Mouse (Mus musculus) left cerebral cortex, postnatal 14 days (tissue): Measurements from ENCODE around the gene Crocc2. TPM values are rescaled to one million over a fixed set of nuclear protein-coding genes. Genes with fewer than 3 reads are reported as not detected.
"Not testable (repeated sequence)": the region's sequence is repeated elsewhere in the genome, so short reads cannot be mapped to it uniquely, and the experiment has no call there.

ENCODE experiments used
- DNase-seq, 2 experiments: peaks; one replicate each; pipeline ENCODE4 v3.0.0; 2021 to 2022; ENCODE audit warnings: low spot score in 2 of 2, mixed read lengths in 1 of 2
- intact Hi-C: fragments of 180-260 bp; cut with DNase I; formaldehyde crosslinking; loops from one replicate; pipeline ENCODE4 v1.15.1; 2025
- total RNA-seq, 2 experiments: library from RNA; stranded (reverse); gene quantifications; 2 replicates each; pipeline ENCODE4 v1.2.3; 2021

The Crocc2 gene
- total RNA-seq, 2 experiments from 2014 or later, result 0.07 to 0.19 TPM

DNA sequence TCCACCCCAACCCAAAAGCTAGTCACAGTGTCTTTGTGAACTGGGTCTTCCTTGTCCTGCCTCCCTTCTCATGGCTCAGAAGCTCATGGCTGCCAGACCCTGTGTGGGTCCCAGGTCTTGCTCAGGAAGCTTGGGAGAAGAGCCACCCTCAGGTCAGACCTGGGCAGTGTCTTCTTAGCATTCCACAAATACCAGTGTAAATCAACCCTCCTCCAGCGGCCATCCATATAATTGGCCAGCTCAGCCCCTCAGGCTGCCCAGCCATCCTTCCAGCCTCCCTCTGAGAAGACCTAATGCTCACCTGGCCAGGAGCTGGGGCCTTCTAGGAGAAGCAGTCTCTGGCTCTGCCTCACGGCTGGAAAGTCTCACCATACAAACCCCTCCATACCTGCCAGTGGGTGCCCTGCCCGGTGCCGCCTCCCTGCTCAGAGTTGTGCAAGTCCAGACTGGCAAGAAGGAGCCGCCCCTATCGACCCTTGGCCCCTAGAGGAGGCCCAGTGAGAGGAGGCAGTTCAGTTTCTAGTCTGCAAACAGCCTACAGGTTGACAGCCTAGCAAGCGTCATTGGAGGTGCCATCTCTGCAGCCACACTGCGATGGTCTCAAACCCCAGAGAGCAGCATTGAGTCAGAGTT is 7.9 kb upstream of the Crocc2 start, which contains the start of gene 2310007B03Rik:
2310007B03Rik (minus strand) TSS at position 448 of the 633 bp plus-strand sequence.
- DNase-seq, result no peak
- intact Hi-C loops, result no loop called here

DNA sequence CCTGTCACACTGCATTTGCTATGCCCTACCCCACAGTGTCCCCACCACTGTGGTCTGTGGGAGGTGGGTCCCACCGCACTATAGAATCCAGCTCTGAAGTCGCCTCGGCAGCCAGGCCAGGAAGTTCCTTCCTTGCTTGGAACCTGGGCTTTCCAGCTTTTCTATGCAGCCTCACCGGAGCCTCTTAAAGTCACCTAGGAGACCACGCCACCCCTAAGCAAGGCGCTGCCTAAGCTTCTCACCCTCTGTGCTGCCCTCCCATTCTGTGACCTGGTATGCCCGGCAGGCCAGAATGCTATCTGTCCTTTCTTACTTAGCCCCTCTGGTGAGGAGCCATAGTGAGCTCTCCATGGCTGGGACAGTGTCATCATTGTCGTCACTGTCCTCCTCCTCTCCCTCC is 7.2 kb upstream of the Crocc2 start:
- intact Hi-C loops, result no loop called here

DNA sequence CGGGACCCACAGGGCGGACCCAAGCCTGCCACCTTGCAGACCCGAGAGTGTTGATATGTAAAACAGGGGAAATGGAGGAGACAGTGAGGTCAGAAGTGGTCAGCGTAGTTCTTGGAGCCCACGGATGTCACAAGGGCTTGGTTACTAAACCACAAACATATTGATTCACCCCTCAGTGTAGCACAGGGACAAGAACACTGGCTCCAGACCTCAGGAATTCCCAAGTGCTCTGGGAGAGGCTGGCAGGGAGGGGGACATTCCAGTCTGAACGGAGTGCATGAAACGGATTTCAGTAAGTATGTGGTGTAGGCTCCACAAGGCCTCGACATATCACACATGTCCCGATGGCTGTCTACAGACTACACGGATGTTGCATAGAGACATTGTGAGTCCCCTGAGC is 6.6 kb upstream of the Crocc2 start:
- intact Hi-C loops, result no loop called here

More for the DNA sequence above, 7.2 kb upstream of the Crocc2 start:
- DNase-seq, result no peak

DNA sequence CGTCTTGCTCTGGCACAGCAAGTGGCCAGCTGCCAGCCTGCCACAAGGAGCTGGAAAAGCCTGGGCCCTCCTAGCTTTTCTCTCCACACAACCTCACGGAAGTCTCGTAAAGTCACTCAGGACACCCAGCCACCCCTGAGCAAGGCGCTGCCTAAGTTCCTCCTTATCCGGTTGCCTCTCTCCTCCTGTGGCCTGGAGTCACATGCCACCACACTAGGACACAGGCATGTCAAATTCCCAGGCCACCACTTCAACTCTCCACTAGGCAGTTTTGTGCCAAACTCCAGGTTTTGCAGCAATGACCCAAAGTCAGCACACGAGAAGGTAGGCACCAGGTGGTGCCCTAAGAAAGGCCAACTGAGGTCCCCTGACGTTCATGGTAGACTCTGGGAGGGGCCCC is 5.9 kb upstream of the Crocc2 start:
- intact Hi-C loops, result no loop called here
- DNase-seq, result no peak

More for the DNA sequence above, 6.6 kb upstream of the Crocc2 start:
- no peak for DNase-seq

DNA sequence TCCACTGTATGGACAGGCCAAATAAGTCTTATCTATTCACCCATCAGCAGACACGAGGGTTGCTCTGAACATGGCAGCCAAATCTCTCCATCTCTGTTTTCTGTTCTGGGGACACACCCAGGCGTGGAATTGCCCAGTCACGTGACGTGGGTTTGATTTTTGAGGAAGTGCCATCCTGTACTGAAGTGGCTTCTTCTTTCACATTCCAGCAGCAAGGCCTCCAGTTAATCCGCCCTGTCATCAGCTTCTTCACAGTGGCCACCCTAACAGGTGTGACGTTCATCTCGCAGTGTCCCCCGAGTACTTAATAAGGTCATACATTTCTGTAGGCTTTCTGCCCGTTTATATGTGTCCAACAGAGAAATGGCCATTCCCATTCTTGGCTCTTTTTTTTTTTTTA is 3.1 kb upstream of the Crocc2 start:
- no peak for DNase-seq
- intact Hi-C loops, result no loop called here

DNA sequence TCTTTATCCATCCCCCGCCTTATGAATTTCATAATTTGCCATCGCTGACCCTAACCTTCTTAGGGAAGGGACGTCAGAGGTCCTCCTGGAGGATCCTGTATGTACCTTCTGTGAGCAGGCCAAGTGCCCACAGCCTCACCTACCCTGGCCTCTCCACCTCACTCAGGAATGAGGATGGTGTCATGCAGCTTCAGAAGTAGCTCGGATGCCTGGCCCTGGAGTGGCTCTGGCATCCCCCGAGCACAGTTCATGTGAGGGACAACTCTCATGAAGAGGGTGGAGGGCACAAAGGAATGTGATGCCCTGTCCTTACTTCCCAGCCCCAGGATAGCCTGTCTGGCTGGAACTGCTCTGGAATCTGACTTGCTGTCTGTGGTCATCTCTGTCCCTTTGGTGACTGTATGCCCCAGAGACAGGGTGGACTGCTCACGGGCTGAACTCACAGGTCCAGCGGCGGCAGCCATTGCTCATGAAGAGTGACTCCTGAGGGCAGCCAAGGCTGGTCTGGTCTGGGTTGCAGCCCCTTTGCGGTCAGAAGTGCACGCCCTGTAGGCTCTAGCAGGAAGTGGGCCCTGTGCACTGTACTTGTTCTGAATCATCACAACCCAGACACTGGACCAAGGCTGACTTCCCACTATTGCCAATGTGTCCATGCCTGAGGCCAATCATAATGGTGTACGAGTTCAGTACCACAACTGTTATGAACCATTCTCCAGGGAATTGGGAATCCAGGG is 2.0 kb upstream of the Crocc2 start:
- DNase-seq, result no peak
- intact Hi-C loops, result no loop called here

DNA sequence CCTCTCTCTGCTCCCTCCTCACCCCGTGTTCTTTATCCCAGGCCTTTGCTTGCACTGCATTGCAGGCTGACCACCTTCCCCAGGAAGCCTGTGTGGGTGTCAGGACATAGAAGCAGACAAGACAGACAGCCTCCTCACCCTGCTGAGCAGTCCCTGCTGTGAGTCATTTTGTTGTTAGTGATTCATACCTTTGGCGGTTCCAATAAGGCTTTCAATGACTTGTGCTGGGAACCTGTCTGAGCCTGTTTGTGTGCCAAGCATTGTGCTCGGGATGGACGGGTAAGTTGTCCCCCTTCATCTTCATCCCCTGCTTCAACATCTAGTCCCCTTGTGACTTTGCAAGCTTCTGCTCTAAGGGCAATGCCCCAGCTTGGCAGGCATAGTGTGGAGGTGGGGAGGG is 5.1 kb downstream of the Crocc2 start:
- DNase-seq, result no peak
- intact Hi-C loops, result loop anchor here (5.0 kb wide), 1 partner anchor 134 kb away; the partner anchor contains the start of gene Mterf4

DNA sequence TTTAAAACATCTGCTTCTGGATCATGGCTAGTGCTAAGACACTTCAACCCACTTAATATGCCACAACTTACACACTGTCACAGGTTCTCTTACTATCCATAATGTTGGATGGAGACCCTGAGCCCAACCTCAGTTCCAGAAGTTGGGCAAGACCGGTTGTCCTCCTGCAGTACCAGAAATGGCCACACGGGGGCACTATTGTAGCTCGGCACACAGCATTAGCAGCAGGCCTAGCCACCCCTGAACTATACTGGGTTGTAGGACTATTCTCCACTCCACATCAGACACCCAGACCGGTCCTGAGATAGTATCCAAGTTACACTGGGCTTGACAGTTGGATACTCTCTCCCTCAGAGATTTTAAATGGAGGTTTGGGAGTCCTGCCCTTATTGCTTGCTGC is 5.9 kb downstream of the Crocc2 start:
- intact Hi-C loops, result loop anchor here (5.0 kb wide), 1 partner anchor 133 kb away; the partner anchor contains the start of gene Mterf4
- peak; percentile 74 to 83 for DNase-seq

DNA sequence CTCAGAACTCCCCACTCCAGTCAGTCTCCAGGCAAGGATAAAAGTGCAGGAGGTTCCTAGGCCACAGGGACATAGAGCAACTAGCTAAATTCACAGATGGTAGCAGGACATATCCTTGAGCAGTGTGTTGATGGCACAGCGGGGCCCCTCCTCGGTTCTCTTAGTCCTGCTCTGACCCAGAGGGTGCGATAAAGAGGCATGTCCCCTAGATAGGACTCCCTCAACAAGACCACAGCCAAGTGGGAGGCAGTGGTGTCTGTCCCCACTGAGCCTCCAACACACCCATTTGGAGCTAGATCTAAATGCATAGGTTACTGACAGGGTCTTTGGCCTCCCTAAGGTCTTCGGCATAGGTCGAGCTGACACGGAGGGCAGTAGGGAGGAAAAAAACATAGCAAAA is 7.3 kb downstream of the Crocc2 start:
- DNase-seq, result no peak
- intact Hi-C loops, result loop anchor here (5.0 kb wide), 1 partner anchor 51 kb away; no protein-coding TSS in a partner anchor

DNA sequence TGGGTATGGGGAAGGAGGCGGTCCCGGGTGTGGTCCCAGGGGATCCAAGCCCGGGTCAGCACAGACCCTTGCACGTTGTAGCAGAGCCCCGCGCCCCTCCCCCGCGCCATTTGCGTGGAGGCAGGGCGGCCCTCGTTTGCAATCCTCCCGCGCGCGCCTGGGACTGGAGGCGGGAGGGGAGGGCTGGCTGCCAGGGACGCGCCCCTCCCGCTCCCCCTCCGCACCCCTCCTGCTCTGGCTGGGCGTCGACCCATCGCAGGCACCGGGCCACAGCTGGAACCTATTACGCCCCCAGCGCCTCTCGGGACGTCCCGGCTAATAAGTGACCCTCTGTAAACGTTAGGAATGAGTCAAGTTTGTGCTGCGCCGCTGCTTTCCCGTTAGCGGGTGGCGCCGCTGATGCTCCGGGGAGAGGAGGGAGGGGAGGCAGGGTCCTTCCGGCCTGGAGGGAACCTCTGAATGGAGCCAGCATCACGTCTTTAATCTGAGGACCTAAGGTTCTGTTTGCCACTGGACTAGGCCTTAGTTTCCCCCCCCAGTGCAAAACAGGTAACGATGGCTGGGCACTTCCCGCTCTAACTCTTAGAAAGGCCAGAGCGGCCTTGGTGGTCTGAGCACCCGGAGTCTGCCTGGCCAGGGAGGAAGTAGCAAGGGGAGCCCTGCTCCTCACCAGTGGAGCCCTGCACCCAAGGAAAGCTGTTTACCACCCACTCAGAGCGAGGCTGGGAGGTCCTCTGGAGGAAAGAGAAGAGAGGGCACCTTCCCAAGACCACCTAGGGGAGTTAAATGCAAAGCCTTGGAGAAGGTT is 8.2 kb downstream of the Crocc2 start:
- peak; percentile 41 to 42 for DNase-seq
- intact Hi-C loops, result loop anchor here (5.0 kb wide), 1 partner anchor 51 kb away; no protein-coding TSS in a partner anchor

DNA sequence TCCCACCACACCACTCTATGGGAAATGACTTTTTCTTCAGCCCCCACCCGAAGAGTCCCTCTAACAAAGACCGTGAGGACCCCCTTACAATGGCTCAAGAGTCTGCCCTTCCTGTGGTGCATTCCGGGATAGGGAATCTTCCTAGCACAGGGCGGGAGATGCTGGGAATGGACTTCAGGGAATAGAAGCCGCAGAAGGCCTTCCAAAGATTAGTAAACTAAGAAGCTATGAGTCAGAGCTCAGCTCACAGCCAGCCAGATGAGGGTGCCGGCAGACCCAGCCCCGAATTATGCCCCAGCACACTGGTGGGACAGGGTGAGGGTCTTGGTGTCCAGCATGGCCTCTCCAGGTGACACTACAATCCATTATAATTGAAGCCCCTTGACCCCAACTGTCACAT is 13.8 kb downstream of the Crocc2 start:
- DNase-seq, result no peak
- intact Hi-C loops, result no loop called here

DNA sequence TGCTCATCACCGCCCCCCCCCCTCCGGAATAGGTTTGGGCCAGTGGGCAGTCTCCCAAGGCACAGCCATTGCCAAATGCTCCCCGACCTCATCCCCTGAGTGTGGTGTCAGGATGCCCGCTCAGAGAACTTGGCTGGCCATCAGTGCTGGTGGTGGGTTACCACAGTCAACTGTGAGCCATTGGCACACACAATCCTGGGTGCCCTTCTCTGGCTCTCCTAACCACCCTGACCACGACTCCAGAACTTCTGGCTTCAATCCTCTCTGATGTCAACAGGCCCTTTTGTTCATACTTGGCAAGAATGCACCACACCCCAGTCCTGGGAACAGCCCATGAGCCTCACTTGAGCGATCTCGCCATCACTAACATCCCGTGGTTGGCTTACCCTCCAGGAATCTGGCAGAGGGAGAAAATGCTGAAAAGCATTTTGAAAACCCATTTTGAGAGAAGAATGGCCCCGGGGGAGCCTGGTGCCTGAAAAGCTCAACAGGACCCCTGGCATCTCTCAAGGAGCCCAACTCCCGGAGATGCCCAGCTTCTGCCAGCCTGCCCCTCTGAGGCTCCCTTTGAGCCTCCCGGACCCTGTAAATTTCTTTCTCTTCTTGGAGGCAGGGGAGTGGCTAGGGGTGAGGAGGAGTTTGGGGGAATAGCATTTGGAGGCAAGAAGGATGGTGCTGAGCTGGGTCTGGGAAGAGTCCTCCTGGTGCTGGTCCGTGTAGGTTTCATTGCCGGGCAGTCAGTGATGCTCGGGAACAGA is 15.7 kb downstream of the Crocc2 start:
- intact Hi-C loops, result no loop called here
- peak in 1 of 2 experiments; percentile 7 for DNase-seq

DNA sequence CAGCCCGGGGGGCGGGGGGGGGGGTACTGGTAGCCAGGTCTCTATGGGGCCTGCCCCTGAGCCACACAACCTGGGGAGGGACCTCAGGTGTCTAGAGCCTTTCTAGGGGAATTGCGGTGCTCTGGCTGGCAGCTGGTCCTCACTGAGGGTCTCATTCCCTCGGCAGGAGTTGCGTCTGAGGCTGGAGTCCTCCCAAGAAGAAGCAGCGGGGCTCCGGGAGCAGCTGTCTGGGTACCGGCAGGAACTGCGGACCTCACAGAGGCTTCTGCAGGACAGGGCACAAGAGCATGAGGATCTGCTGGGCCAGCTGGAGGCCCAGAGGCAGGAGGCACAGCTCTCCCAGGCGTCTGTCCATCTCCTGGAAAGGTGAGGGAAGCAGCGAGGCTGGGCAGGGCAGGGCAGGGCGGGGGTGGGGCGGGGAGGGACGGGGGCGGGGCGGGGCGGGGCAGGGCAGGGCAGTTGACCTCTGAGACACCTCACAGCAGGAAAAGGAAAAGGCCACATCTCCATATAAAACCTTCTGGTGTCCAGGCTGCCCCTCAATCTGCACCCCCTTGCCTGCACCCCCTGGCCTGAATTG is 22.3 kb downstream of the Crocc2 start:
- intact Hi-C loops, result no loop called here

DNA sequence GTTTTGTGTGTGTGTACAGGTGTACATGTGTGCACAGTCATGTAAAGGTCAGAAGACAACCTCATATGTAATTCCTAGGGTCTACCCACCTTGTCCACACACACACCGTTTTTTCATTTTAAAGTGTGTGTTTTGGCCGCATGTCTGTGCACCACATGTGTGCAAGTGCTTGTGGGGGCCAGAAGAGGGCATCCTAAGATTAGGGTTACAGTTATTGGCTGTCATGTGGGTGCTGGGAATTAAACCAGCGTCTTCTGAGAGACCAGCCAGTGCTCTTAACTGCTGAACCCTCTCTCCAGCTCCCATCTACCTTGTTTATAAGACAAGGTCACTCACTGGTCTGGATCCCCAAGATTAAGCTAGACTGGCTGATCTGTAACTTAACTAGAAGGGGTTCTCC is 26.4 kb downstream of the Crocc2 start:
- no peak for DNase-seq
- intact Hi-C loops, result no loop called here

More for the DNA sequence above, 22.3 kb downstream of the Crocc2 start:
- no peak for DNase-seq

DNA sequence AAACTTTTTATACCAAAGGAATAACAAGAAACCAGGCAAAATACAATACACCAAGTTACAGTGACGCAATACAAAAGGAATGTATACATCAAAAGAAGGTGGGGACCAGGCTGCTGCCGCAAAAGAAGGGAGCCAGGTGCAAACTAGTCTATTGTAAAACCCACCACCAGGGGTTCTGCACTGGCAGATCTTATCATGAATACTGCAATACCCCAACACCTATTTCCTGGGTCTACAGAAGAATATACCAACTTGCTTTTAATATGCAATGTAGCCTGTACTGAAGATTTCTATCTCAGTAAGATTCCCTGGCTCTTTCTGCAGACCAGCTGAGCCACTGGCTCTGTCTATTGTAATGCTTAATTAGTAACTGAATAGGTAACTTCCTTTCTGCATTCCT is 28.9 kb downstream of the Crocc2 start:
- DNase-seq, intact Hi-C loops: not testable (repeated sequence)

DNA sequence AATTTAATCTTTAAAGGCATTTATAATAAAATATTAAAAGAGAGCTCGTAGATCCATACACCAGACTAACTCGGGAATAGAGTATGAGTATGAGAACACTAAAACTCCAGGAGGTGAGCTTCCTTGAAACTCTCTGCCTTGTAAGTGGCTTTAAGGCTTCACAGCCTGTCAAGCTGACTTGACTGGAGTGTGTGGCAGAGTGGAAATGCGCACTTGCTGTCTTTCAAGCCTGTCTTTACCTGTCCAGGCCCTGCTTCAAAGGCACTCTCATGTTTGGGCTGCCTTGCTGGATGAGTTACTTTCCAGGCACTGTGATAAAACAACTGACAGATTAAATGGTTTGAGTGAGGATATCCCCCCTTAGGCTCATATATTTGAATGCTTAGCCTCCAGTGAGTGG is 29.4 kb downstream of the Crocc2 start:
- intact Hi-C loops, result no loop called here
- DNase-seq, result no peak

DNA sequence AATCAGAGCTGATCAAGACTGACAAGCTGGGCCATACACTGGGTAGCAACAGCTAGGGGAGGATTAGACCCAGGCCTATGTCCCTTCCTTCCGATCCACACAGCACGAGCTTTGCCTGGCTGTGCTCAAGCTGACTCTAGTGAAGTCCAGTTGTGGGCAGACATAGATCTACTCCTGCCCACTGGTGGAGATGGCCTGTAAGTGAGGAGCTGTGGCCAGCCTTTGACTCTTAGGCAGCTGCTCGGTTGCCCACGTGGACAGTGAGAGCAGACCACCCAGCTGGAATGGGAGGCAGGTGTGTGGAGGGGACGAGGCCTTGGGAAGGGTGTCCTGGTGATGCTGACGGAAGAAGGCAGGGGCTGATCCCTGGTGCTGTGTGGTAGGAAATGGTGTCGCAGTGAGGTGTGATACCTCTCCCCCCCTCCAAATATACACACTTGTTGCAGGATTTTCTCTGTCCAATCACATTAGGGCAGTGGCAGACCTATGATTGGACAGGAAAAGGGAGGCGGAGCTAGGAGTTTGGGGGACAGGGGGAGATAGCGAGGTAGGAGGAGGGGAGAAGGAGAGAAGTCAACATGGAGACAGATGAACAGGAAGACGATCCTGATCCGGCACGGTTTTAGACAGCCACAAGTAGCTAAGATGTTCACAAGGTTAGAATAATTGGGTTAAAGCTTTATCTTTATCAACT is 37.9 kb downstream of the Crocc2 start:
- DNase-seq, result no peak
- intact Hi-C loops, result no loop called here

DNA sequence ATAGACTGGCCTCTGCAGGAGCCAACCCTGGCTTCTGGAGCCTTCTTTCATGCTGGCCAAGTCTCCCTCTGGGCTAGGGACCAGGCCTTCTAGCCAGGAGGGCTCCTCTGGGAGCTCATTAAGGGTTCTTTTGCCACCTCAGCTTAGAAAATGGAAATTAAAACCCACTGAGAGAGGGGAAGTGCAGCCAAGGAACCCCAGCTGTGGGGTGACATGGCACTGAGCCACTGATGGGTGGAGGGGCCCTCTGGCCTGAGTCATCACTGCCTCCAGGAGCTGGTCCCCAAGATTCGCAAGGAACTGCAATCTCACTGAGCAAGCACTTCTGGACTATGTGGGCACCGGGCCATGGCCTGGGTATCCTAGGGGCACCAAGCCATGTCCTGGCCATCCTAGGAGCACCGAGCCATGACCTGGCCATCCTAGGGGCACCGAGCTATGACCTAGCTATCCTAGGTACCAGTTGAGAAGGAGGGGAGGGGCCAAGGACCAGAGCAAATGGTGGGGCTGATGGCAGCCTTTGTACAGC is 39.1 kb downstream of the Crocc2 start:
- intact Hi-C loops, result no loop called here
- peak; percentile 15 to 20 for DNase-seq
